Mouse (Mus musculus): ENCODE data around the gene Trp53i11.

GRCm38 (mm10) chr2:93198846-93199245 is 11.5 kb downstream of the Trp53i11 start:
- TF ChIP-seq CTCF (IDR thresholded peaks at IDR 0.05; ENCODE audit: low read depth) (peak; percentile 97), EP300 (IDR thresholded peaks at IDR 0.05; ENCODE audit: low read depth) (no peak)

All from heart, postnatal 0 days (tissue).